Mouse (Mus musculus): ENCODE measurements at regions not wholly inside any gene's neighbourhood (a gene's known extent, or its start where the extent isn't known, plus 50 kb on each side); places are given as distances from the start of the nearest gene placed in this dataset.

GRCm38 (mm10) chr6:7464346-7464745, 90.3 kb upstream of the Tac1 start:
- TF ChIP-seq CTCF (IDR thresholded peaks at IDR 0.05 in 2 of 3, conservative IDR thresholded peaks at IDR 0.05 in 1 of 3; ENCODE audit: control insufficient read depth in 1 of 3, insufficient read depth in 1 of 3, low read depth in 2 of 3, low read length in 3 of 3, poor library complexity in 1 of 3, severe bottlenecking in 1 of 3) (no peak), CHD1 (IDR thresholded peaks at IDR 0.05; ENCODE audit: low read depth, low read length) (no peak), USF2 (IDR thresholded peaks at IDR 0.05; ENCODE audit: borderline replicate concordance in 1 of 2, insufficient read depth in 1 of 2, low read depth in 1 of 2, low read length in 2 of 2) (no peak), MAX (IDR thresholded peaks at IDR 0.05; ENCODE audit: low read length) (no peak), GATA1 (IDR thresholded peaks at IDR 0.05; ENCODE audit: low read depth, low read length) (no peak)
